In the genomic region with DNA sequence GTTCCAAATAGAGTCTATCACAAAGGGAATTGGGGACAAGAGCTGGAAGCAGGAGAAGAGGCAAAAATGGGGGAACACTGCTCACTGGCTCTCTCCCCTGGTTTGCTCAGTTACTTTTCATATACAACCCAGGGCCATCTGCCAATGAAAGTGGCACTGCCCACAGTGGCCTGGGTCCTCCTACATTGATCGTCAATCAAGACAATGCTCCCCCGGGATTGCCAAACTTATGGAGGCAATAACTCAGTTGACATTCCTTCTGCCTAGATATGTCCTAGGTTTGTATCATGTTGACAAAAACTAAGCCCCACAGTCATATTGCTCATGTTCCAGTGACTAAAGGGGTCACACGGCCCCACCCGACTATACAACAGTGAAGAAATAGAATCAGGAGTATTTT, we compare ENCODE assay signal across 20 mouse cellular contexts.
"Had no signal": no experiment of that assay in that cellular context is flagged by ENCODE, and none has a peak within 500 bp of the region (broad histone marks: within the 10 kb centered on the region; RNA-seq: fewer than 3 reads in every experiment).

No protein-coding gene starts in this region.

- DNase-seq: forebrain, postnatal 0 days; gastrocnemius, postnatal 14 days; gastrocnemius, postnatal 36 days; heart, adult 18-20 months; heart, postnatal 14 days; heart, postnatal 36 days; kidney, adult 11 months; kidney, postnatal 10 days; kidney, postnatal 25 days; layer of hippocampus, adult 9-11 months; layer of hippocampus, postnatal 36 days; left cerebral cortex, postnatal 4 days had no signal

- H3K4me2 ChIP-seq: forebrain, embryonic 15.5 days; heart, embryonic 11.5 days; heart, embryonic 13.5 days; heart, embryonic 15.5 days; hindbrain, embryonic 13.5 days; hindbrain, embryonic 15.5 days; limb, embryonic 13.5 days had no signal

- ATAC-seq: forebrain, embryonic 15.5 days; forebrain, postnatal 0 days; hindbrain, postnatal 0 days had no signal

- H3K9ac ChIP-seq: forebrain, embryonic 15.5 days; forebrain, postnatal 0 days; heart, embryonic 13.5 days; heart, embryonic 15.5 days; hindbrain, embryonic 13.5 days; hindbrain, embryonic 15.5 days; limb, embryonic 13.5 days had no signal

- H3K27me3 ChIP-seq: forebrain, embryonic 15.5 days; heart, embryonic 13.5 days; heart, embryonic 15.5 days; hindbrain, embryonic 13.5 days; hindbrain, embryonic 15.5 days; limb, embryonic 13.5 days had no signal

- H3K9me3 ChIP-seq: forebrain, embryonic 15.5 days; heart, embryonic 13.5 days; heart, embryonic 15.5 days; hindbrain, embryonic 13.5 days; hindbrain, embryonic 15.5 days; limb, embryonic 13.5 days had no signal

- H3K36me3 ChIP-seq: forebrain, embryonic 15.5 days; heart, embryonic 13.5 days; heart, embryonic 15.5 days; hindbrain, embryonic 15.5 days; limb, embryonic 13.5 days had no signal

- H3K27ac ChIP-seq: forebrain, embryonic 15.5 days; heart, embryonic 13.5 days; heart, embryonic 15.5 days; hindbrain, embryonic 13.5 days; hindbrain, embryonic 15.5 days; hindbrain, postnatal 0 days; limb, embryonic 13.5 days had no signal

- H3K4me1 ChIP-seq: forebrain, embryonic 15.5 days; heart, embryonic 13.5 days; heart, embryonic 15.5 days; hindbrain, embryonic 13.5 days; hindbrain, embryonic 15.5 days; limb, embryonic 13.5 days had no signal

- H3K4me3 ChIP-seq: forebrain, embryonic 15.5 days; heart, embryonic 13.5 days; heart, embryonic 15.5 days; hindbrain, embryonic 13.5 days; hindbrain, embryonic 15.5 days; limb, embryonic 13.5 days had no signal
